Mouse (Mus musculus) erythroblast, embryonic 14.5 days (primary cell): ENCODE results near the gene Ttyh2.

Experiments used
- GATA1 ChIP-seq: IDR thresholded peaks from 2 replicates; pipeline ENCODE4 v1.6.1; 2012; ENCODE audit warnings: low read length, inconsistent platforms, mixed read lengths
- TAL1 ChIP-seq: IDR thresholded peaks from 3 replicates; pipeline ENCODE4 v1.6.1; 2012; ENCODE audit warnings: low read length, inconsistent platforms, mixed read lengths

GRCm38 (mm10) chr11:114683029-114683721 lies 7.9 kb downstream of the Ttyh2 start:
- no peak for TF ChIP-seq GATA1
- TF ChIP-seq TAL1, result no peak
